Mouse (Mus musculus): ENCODE measurements at regions not wholly inside any gene's neighbourhood (a gene's known extent, or its start where the extent isn't known, plus 50 kb on each side); places are given as distances from the start of the nearest gene placed in this dataset.

- Histone ChIP-seq H3K9me3 (no peaks in the 10 kb centered on the region), H3K4me2 (replicated peaks) (no peak overlapping the region), H3K36me3 (no peaks in the 10 kb centered on the region), H3K27ac (no peak overlapping the region), H3K27me3 (no peaks in the 10 kb centered on the region), H3K4me1 (no peaks in the 10 kb centered on the region), H3K9ac (no peak overlapping the region), H3K4me3 (no peak overlapping the region)
- no peak for ATAC-seq (ENCODE audit: insufficient number of reproducible peaks, insufficient read depth, low FRiP score, low TSS enrichment)
- WGBS: 63% methylated on average over 15 of the region's 15 CpGs
Observed at GRCm38 (mm10) chr12:110040682-110041081, 238.2 kb upstream of the Dio3 start.

DNA sequence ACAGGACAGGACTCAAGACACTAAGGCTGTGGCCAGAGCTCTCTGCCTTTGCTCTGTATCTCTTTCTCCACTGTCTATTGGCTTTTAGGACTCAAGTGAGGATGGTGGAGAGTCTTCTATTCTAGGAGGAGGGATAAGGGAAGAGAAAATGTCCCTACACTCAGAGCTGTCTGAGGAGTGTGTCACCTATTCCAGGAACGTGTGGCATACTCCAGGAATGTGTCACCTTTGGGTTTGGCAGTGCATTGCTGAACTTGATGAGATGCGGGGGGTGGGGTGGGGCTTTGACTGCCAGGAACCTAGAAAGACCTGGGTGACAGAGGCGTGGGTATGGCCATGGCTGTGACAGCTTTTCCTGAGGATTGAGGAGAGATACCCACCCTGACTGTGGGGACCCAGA is 237.1 kb upstream of the Dio3 start:
- H3K27me3 ChIP-seq: no peaks in the 10 kb centered on the region
- H3K36me3 ChIP-seq: no peaks in the 10 kb centered on the region
- no peak overlapping the region for H3K4me3 ChIP-seq
- H3K4me1 ChIP-seq: no peaks in the 10 kb centered on the region
- 72% methylated on average over 3 of the region's 3 CpGs for WGBS
- ATAC-seq (ENCODE audit: insufficient number of reproducible peaks, insufficient read depth, low FRiP score, low TSS enrichment): no peak
- H3K9ac ChIP-seq: no peak overlapping the region
- H3K27ac ChIP-seq: no peak overlapping the region
- no peaks in the 10 kb centered on the region for H3K9me3 ChIP-seq
- no peak overlapping the region for H3K4me2 ChIP-seq (replicated peaks)

GRCm38 (mm10) chr12:110044266-110044665 is 234.6 kb upstream of the Dio3 start:
- no peak overlapping the region for H3K9ac ChIP-seq
- H3K36me3 ChIP-seq: no peaks in the 10 kb centered on the region
- H3K9me3 ChIP-seq: no peaks in the 10 kb centered on the region
- no peaks in the 10 kb centered on the region for H3K27me3 ChIP-seq
- WGBS: 87% methylated on average over 5 of the region's 5 CpGs
- no peak overlapping the region for H3K4me3 ChIP-seq
- no peaks in the 10 kb centered on the region for H3K4me1 ChIP-seq
- no peak overlapping the region for H3K27ac ChIP-seq
- H3K4me2 ChIP-seq (replicated peaks): no peak overlapping the region
- no peak for ATAC-seq (ENCODE audit: insufficient number of reproducible peaks, insufficient read depth, low FRiP score, low TSS enrichment)

GRCm38 (mm10) chr12:110044721-110045120 is 234.1 kb upstream of the Dio3 start:
- Histone ChIP-seq H3K9ac (no peak overlapping the region), H3K4me3 (no peak overlapping the region), H3K36me3 (no peaks in the 10 kb centered on the region), H3K4me1 (no peaks in the 10 kb centered on the region), H3K9me3 (no peaks in the 10 kb centered on the region), H3K4me2 (replicated peaks) (no peak overlapping the region), H3K27me3 (no peaks in the 10 kb centered on the region), H3K27ac (no peak overlapping the region)
- ATAC-seq (ENCODE audit: insufficient number of reproducible peaks, insufficient read depth, low FRiP score, low TSS enrichment): no peak
- WGBS: 85% methylated on average over 5 of the region's 5 CpGs

- no peaks in the 10 kb centered on the region for H3K4me1 ChIP-seq
- no peaks in the 10 kb centered on the region for H3K36me3 ChIP-seq
- H3K27ac ChIP-seq: no peak overlapping the region
- no peak overlapping the region for H3K9ac ChIP-seq
- no peak for ATAC-seq (ENCODE audit: insufficient number of reproducible peaks, insufficient read depth, low FRiP score, low TSS enrichment)
- H3K4me3 ChIP-seq: no peak overlapping the region
- H3K4me2 ChIP-seq (replicated peaks): no peak overlapping the region
- no peaks in the 10 kb centered on the region for H3K27me3 ChIP-seq
- no peaks in the 10 kb centered on the region for H3K9me3 ChIP-seq
- WGBS: 72% methylated on average over 17 of the region's 17 CpGs
Observed at GRCm38 (mm10) chr12:110045770-110046330, 233.0 kb upstream of the Dio3 start.

DNA sequence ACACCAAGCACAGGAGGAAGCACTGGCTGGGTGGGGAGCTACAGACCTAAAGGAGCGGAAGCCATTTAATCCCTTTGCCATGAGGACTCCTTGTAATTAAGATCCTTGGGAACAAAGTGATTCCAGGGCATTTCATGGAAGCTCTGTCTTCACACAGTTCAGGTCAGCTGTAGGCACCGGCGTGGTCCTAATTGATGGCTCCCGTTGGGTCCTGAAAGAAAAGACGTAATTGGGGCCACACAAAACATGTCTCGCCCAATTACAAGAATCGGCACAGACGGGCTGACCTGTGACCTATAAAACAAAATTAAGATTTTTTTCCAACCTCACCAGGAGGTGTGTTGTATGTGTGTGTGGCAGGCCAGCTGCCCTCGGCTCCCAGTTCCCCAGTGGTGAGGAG is 232.3 kb upstream of the Dio3 start:
- Histone ChIP-seq H3K4me1 (no peaks in the 10 kb centered on the region), H3K9me3 (no peaks in the 10 kb centered on the region)

DNA sequence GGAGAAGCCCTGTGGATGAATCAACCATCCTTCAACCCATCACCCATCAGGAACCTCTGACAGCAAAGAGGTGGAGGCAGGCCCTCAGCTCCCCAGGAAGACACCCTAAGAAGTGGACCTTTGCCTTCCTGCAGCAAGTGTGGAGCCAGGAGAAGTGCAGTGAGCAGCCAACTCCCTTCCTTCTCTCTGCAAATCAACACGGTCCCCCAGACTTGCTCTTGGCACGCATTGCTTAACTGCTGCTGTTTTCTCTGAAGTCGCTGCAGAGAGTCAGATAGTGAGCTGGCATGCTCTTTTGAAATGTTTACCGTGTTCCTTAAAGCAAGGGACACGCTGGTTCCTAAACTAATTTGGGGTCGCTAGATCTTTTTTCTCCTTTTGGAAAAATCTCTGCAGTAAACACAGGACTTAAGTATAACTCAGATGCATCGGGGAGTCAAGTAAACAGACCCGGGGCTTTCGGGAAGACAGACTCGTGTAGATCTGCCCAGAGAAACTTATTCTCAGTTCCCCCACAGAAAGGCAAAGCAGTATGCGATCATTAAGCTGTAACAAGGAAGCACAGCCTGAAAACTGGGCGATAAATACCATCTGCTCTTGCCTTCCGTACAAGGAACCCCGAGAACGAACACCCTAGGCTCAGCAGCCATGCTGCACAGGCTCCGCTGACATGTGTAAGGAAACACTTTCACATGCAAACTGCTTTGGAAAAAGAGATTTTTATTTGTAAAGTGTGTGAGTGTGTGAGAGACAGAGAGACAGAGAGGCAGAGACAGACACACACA is 231.2 kb upstream of the Dio3 start:
- H3K9me3 ChIP-seq: no peaks in the 10 kb centered on the region
- no peaks in the 10 kb centered on the region for H3K36me3 ChIP-seq
- no peak overlapping the region for H3K9ac ChIP-seq
- H3K4me2 ChIP-seq (replicated peaks): no peak overlapping the region
- no peak overlapping the region for H3K4me3 ChIP-seq
- no peaks in the 10 kb centered on the region for H3K4me1 ChIP-seq
- H3K27me3 ChIP-seq: no peaks in the 10 kb centered on the region
- no peak for ATAC-seq (ENCODE audit: insufficient number of reproducible peaks, insufficient read depth, low FRiP score, low TSS enrichment)
- WGBS: 70% methylated on average over 16 of the region's 16 CpGs
- no peak overlapping the region for H3K27ac ChIP-seq

More for the DNA sequence above, 232.3 kb upstream of the Dio3 start:
- no peak overlapping the region for H3K4me3 ChIP-seq
- H3K27me3 ChIP-seq: no peaks in the 10 kb centered on the region
- 58% methylated on average over 9 of the region's 9 CpGs for WGBS
- no peak overlapping the region for H3K27ac ChIP-seq
- H3K36me3 ChIP-seq: no peaks in the 10 kb centered on the region
- ATAC-seq (ENCODE audit: insufficient number of reproducible peaks, insufficient read depth, low FRiP score, low TSS enrichment): peak; percentile 72; the same call in 1 of the 2 replicates
- H3K9ac ChIP-seq: no peak overlapping the region
- H3K4me2 ChIP-seq (replicated peaks): no peak overlapping the region

DNA sequence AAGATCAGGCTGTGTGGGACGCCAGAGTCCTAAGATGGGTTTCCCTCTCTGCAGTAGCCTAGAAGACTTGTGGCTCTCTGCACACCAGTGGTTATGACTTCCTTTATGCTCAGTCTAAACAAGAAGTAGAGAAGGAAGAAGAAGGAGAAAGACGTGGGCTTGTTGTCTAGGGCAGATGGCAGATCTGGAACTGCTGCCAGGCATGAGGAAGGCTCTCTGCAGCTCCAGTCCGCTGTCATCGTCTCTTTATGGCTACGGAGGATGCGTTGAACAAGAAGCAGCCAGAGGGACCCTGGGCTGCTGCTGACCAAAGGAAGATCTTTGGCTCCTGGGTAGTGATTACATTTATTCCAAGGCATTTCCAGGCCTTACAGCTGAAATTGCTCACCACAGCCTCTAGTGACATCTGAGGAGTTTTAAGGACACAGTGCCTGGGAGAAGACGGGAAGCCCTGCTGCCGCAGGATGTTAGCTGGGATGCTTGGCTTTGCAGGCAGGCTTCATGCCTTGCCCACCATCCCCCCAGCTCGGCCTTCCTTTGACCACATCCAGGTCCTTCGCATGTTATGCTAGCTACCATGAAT is 229.6 kb upstream of the Dio3 start:
- WGBS: 85% methylated on average over 10 of the region's 10 CpGs
- Histone ChIP-seq H3K4me2 (replicated peaks) (no peak overlapping the region), H3K9ac (no peak overlapping the region), H3K27me3 (no peaks in the 10 kb centered on the region), H3K4me1 (no peaks in the 10 kb centered on the region), H3K4me3 (no peak overlapping the region), H3K36me3 (no peaks in the 10 kb centered on the region), H3K9me3 (no peaks in the 10 kb centered on the region), H3K27ac (no peak overlapping the region)
- ATAC-seq (ENCODE audit: insufficient number of reproducible peaks, insufficient read depth, low FRiP score, low TSS enrichment): no peak

DNA sequence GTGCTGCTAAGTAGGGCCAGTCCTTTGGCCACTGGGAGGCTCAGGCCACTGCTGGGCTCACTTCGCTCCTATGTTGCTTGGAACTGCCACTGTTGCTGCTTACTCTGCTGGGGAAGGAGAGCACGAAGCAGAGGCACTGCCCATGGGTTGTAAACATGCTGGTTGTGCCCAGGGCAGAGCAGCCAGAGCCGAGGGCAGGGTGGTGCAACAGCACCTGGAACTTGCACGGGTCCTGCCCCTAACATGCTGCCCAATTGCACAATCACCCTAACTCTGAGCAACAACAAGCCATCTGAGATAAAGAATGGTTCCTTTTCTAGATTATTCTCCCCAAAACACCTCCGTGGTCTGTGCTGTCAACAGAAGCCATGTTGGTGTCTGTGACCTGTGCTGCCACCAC is 219.5 kb upstream of the Dio3 start:
- Histone ChIP-seq H3K9ac (no peak overlapping the region), H3K36me3 (no peaks in the 10 kb centered on the region), H3K9me3 (no peaks in the 10 kb centered on the region), H3K4me2 (replicated peaks) (no peak overlapping the region), H3K27ac (no peak overlapping the region), H3K27me3 (no peaks in the 10 kb centered on the region), H3K4me1 (no peaks in the 10 kb centered on the region), H3K4me3 (no peak overlapping the region)
- WGBS: 83% methylated on average over 5 of the region's 5 CpGs
- ATAC-seq (ENCODE audit: insufficient number of reproducible peaks, insufficient read depth, low FRiP score, low TSS enrichment): no peak

GRCm38 (mm10) chr12:110061961-110062360 is 216.9 kb upstream of the Dio3 start:
- H3K9me3 ChIP-seq: no peaks in the 10 kb centered on the region
- no peak overlapping the region for H3K9ac ChIP-seq
- no peak overlapping the region for H3K4me2 ChIP-seq (replicated peaks)
- H3K27ac ChIP-seq: no peak overlapping the region
- H3K4me3 ChIP-seq: no peak overlapping the region
- H3K36me3 ChIP-seq: no peaks in the 10 kb centered on the region
- WGBS: 81% methylated on average over 6 of the region's 6 CpGs
- ATAC-seq (ENCODE audit: insufficient number of reproducible peaks, insufficient read depth, low FRiP score, low TSS enrichment): no peak
- no peaks in the 10 kb centered on the region for H3K4me1 ChIP-seq
- no peaks in the 10 kb centered on the region for H3K27me3 ChIP-seq

DNA sequence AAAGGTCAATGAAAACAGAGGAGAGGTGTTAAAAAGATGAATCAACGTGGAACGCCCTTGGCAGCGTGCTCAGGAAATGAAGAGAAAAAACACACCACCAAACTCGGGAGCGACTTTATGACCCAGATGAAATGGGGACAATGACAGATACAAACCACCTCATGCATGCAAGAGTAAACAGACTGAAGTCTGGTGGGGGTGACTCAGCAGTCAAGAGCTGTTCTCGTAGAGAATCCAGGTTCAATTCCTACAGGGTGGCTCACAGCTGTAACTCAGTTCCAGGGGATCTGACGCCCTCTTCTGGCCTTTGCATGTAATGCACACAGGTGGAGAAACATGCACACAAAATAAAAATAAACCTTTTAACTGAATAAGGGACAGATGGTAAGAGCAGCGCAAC is 215.9 kb upstream of the Dio3 start:
- H3K27ac ChIP-seq: no peak overlapping the region
- H3K9ac ChIP-seq: no peak overlapping the region
- 68% methylated on average over 8 of the region's 8 CpGs for WGBS
- H3K9me3 ChIP-seq: no peaks in the 10 kb centered on the region
- H3K4me3 ChIP-seq: no peak overlapping the region
- no peaks in the 10 kb centered on the region for H3K27me3 ChIP-seq
- H3K4me2 ChIP-seq (replicated peaks): no peak overlapping the region
- ATAC-seq (ENCODE audit: insufficient number of reproducible peaks, insufficient read depth, low FRiP score, low TSS enrichment): no peak
- no peaks in the 10 kb centered on the region for H3K36me3 ChIP-seq
- no peaks in the 10 kb centered on the region for H3K4me1 ChIP-seq

DNA sequence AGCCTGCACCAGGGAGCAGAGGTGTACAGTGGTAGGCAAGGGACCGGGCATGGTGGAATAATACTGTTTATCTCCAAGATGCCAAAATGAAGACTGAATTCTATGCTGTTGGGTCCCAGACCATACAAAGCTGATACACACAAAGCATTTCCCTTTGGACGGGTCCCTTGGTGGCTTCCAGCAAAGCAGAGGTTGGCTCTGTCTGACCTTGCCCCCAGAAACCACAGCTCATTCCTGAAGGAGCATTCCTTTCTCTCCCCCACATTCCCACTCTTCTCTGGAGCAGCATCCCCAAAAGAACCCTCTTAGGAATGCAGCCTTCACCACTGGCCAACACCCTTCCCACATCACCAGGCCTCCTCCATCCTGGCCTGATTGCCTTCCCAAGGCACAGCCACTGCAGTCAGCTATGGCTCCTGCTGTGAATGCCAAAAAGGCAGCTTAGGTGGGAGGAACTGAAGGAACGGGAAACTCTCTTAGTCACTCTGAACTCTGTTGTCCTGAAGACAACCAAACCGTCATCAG is 212.4 kb upstream of the Dio3 start:
- Histone ChIP-seq H3K4me2 (replicated peaks) (no peak overlapping the region), H3K4me1 (no peaks in the 10 kb centered on the region), H3K4me3 (no peak overlapping the region), H3K27me3 (no peaks in the 10 kb centered on the region), H3K9me3 (peaks cover 11% of the 10 kb centered on the region; the same call in 1 of the 2 replicates), H3K36me3 (no peaks in the 10 kb centered on the region), H3K27ac (no peak overlapping the region), H3K9ac (no peak overlapping the region)
- ATAC-seq (ENCODE audit: insufficient number of reproducible peaks, insufficient read depth, low FRiP score, low TSS enrichment): no peak
- 78% methylated on average over 4 of the region's 4 CpGs for WGBS
